Mouse (Mus musculus) intestine, embryonic 16.5 days (tissue): ENCODE measurements around the gene Apom. TPM values are rescaled to one million over a fixed set of nuclear protein-coding genes. Genes with fewer than 3 reads are reported as not detected.

Experiments
- ATAC-seq: fragments of 200-750 bp; cut with Nextera tagmentation; 2 replicates; pipeline ENCODE4 v1.8.0; 2017; ENCODE audit warnings: moderate TSS enrichment, moderate library complexity
- H3K27ac ChIP-seq: fragments of 300-500 bp; sonication (generic); 2 replicates; pipeline ENCODE4 v1.5.1; 2014; ENCODE audit warnings: mild to moderate bottlenecking, low read length
- H3K27me3 ChIP-seq: fragments of 300-500 bp; sonication (generic); replicated peaks from 2 replicates; pipeline ENCODE4 v1.6.1; 2014; ENCODE audit warnings: low read length, control low read depth, mixed read lengths; ENCODE audit not compliant: control insufficient read depth, insufficient read depth
- H3K36me3 ChIP-seq: fragments of 300-500 bp; sonication (generic); 2 replicates; pipeline ENCODE4 v1.6.1; 2014; ENCODE audit warnings: low read length, control low read depth; ENCODE audit not compliant: control insufficient read depth, insufficient read depth
- H3K4me1 ChIP-seq: fragments of 300-500 bp; sonication (generic); 2 replicates; pipeline ENCODE4 v1.6.1; 2014; ENCODE audit warnings: low read length, control low read depth, mixed read lengths; ENCODE audit not compliant: control insufficient read depth, insufficient read depth
- H3K4me2 ChIP-seq: fragments of 300-500 bp; sonication (generic); 2 replicates; pipeline ENCODE4 v1.6.1; 2014; ENCODE audit warnings: low read depth, low read length, control low read depth
- H3K4me3 ChIP-seq: fragments of 300-500 bp; sonication (generic); 2 replicates; pipeline ENCODE4 v1.5.1; 2014; ENCODE audit warnings: mild to moderate bottlenecking, low read length
- H3K9ac ChIP-seq: fragments of 300-500 bp; sonication (generic); 2 replicates; pipeline ENCODE4 v1.6.1; 2014; ENCODE audit warnings: low read depth, low read length
- H3K9me3 ChIP-seq: fragments of 300-500 bp; sonication (generic); 2 replicates; pipeline ENCODE4 v1.6.1; 2016; ENCODE audit warnings: low read length, control low read depth; ENCODE audit not compliant: control insufficient read depth
- WGBS: fragments of 180-500 bp; shearing (Covaris S2); extraction: QIAGEN DNeasy Blood & Tissue Kit; methylation state at CpG from one replicate; pipeline ENCODE4 v1.1.7; 2014; 5-methylcytosine and 5-hydroxymethylcytosine counted together
- polyA plus RNA-seq: library from polyadenylated mRNA; unstranded; fragments of >200 nt; fragmentation: Nextera tagmentation; extraction: Ambion mirVana; gene quantifications from 2 replicates; pipeline ENCODE4 v1.2.1, GENCODE M21; 2015

Apom gene
- polyA plus RNA-seq, 1 experiment from 2014 or later = 20.2 TPM

- H3K36me3 ChIP-seq = peaks cover 7% of the 10 kb centered on the region; the same call in 1 of the 2 replicates
- no peaks in the 10 kb centered on the region for H3K27me3 ChIP-seq
- H3K9ac ChIP-seq = no peak overlapping the region
- H3K9me3 ChIP-seq = no peaks in the 10 kb centered on the region
- 63% methylated on average over 3 of the region's 3 CpGs for WGBS
- no peak for ATAC-seq
- H3K4me1 ChIP-seq = peaks cover 19% of the 10 kb centered on the region
- H3K27ac ChIP-seq = no peak overlapping the region
- no peak overlapping the region for H3K4me3 ChIP-seq
- H3K4me2 ChIP-seq = no peak overlapping the region
These were observed 25.3 kb downstream of the Apom start for GRCm38 (mm10) chr17:35106522-35106921.

GRCm38 (mm10) chr17:35105740-35106389 is 26.0 kb downstream of the Apom start:
- H3K27ac ChIP-seq = no peak overlapping the region
- no peak overlapping the region for H3K4me3 ChIP-seq
- peaks cover 11% of the 10 kb centered on the region for H3K36me3 ChIP-seq
- no peak for ATAC-seq
- peaks cover 20% of the 10 kb centered on the region for H3K4me1 ChIP-seq
- peak overlapping the region; percentile 39 for H3K9ac ChIP-seq
- no peak overlapping the region for H3K4me2 ChIP-seq
- H3K27me3 ChIP-seq = no peaks in the 10 kb centered on the region
- 27% methylated on average over 13 of the region's 13 CpGs for WGBS
- H3K9me3 ChIP-seq = no peaks in the 10 kb centered on the region

GRCm38 (mm10) chr17:35104754-35105153 is 27.1 kb downstream of the Apom start:
- no peak for ATAC-seq
- Histone ChIP-seq H3K27ac (no peak overlapping the region), H3K4me2 (no peak overlapping the region), H3K27me3 (no peaks in the 10 kb centered on the region), H3K9ac (no peak overlapping the region), H3K36me3 (peaks cover 16% of the 10 kb centered on the region), H3K4me3 (no peak overlapping the region), H3K9me3 (no peaks in the 10 kb centered on the region), H3K4me1 (peaks cover 25% of the 10 kb centered on the region)
- 75% methylated on average over 6 of the region's 6 CpGs for WGBS

- WGBS = 83% methylated on average over 7 of the region's 7 CpGs
- Histone ChIP-seq H3K4me1 (peaks cover 28% of the 10 kb centered on the region), H3K9ac (0 out of 2 replicates have a peak overlapping the region, but pooled peaks have one; percentile 30), H3K36me3 (peaks cover 16% of the 10 kb centered on the region), H3K4me3 (no peak overlapping the region), H3K4me2 (no peak overlapping the region), H3K27me3 (no peaks in the 10 kb centered on the region), H3K9me3 (no peaks in the 10 kb centered on the region), H3K27ac (peak overlapping the region; percentile 85)
- no peak for ATAC-seq
These were observed 27.8 kb downstream of the Apom start for GRCm38 (mm10) chr17:35104079-35104478.

- Histone ChIP-seq H3K4me1 (peaks cover 28% of the 10 kb centered on the region), H3K4me2 (no peak overlapping the region), H3K36me3 (peaks cover 16% of the 10 kb centered on the region), H3K9me3 (no peaks in the 10 kb centered on the region), H3K27ac (peak overlapping the region; percentile 85), H3K27me3 (no peaks in the 10 kb centered on the region), H3K9ac (peak overlapping the region; percentile 41), H3K4me3 (no peak overlapping the region)
- peak; percentile 77 for ATAC-seq
- WGBS = 53% methylated on average over 6 of the region's 6 CpGs
These were observed 28.6 kb downstream of the Apom start for GRCm38 (mm10) chr17:35103221-35103690.

GRCm38 (mm10) chr17:35102299-35102698 is 29.6 kb downstream of the Apom start:
- Histone ChIP-seq H3K4me3 (no peak overlapping the region), H3K9me3 (no peaks in the 10 kb centered on the region), H3K4me2 (no peak overlapping the region), H3K27ac (peak overlapping the region; percentile 38; the same call in 1 of the 2 replicates), H3K27me3 (no peaks in the 10 kb centered on the region), H3K9ac (no peak overlapping the region; the same call in 1 of the 2 replicates), H3K4me1 (peaks cover 28% of the 10 kb centered on the region), H3K36me3 (peaks cover 18% of the 10 kb centered on the region)
- no peak for ATAC-seq
- 66% methylated on average over 8 of the region's 8 CpGs for WGBS

- Histone ChIP-seq H3K27me3 (no peaks in the 10 kb centered on the region), H3K9ac (no peak overlapping the region), H3K4me2 (no peak overlapping the region), H3K9me3 (no peaks in the 10 kb centered on the region), H3K4me3 (no peak overlapping the region), H3K36me3 (peaks cover 29% of the 10 kb centered on the region), H3K4me1 (peaks cover 28% of the 10 kb centered on the region), H3K27ac (no peak overlapping the region)
- no peak for ATAC-seq
- WGBS = 89% methylated on average over 11 of the region's 11 CpGs
These were observed 30.7 kb downstream of the Apom start for GRCm38 (mm10) chr17:35101161-35101560.

- 51% methylated on average over 10 of the region's 10 CpGs for WGBS
- Histone ChIP-seq H3K36me3 (peaks cover 29% of the 10 kb centered on the region), H3K9ac (no peak overlapping the region; the same call in 1 of the 2 replicates), H3K4me1 (peaks cover 26% of the 10 kb centered on the region), H3K27ac (peak overlapping the region; percentile 43; the same call in 1 of the 2 replicates), H3K4me2 (no peak overlapping the region), H3K4me3 (no peak overlapping the region), H3K9me3 (no peaks in the 10 kb centered on the region), H3K27me3 (no peaks in the 10 kb centered on the region)
- ATAC-seq = peak; percentile 67
These were observed 31.6 kb downstream of the Apom start for GRCm38 (mm10) chr17:35100196-35100765.

- Histone ChIP-seq H3K9me3 (no peaks in the 10 kb centered on the region), H3K27ac (no peak overlapping the region), H3K4me3 (no peak overlapping the region), H3K9ac (no peak overlapping the region), H3K4me1 (peaks cover 16% of the 10 kb centered on the region; the same call in 1 of the 2 replicates), H3K4me2 (no peak overlapping the region), H3K27me3 (no peaks in the 10 kb centered on the region), H3K36me3 (peaks cover 34% of the 10 kb centered on the region)
- WGBS = 89% methylated on average over 12 of the region's 12 CpGs
- no peak for ATAC-seq
These were observed 34.6 kb downstream of the Apom start for GRCm38 (mm10) chr17:35097164-35097655.
